Mouse (Mus musculus): ENCODE results near the gene Ppp1r12c. TPM values are rescaled to one million over a fixed set of nuclear protein-coding genes. Genes with fewer than 3 reads are reported as not detected.
"Not testable (repeated sequence)": the region's sequence is repeated elsewhere in the genome, so short reads cannot be mapped to it uniquely, and the experiment has no call there.

The Ppp1r12c gene
- polyA plus RNA-seq, 2 experiments: 59.1 to 103 TPM

DNA sequence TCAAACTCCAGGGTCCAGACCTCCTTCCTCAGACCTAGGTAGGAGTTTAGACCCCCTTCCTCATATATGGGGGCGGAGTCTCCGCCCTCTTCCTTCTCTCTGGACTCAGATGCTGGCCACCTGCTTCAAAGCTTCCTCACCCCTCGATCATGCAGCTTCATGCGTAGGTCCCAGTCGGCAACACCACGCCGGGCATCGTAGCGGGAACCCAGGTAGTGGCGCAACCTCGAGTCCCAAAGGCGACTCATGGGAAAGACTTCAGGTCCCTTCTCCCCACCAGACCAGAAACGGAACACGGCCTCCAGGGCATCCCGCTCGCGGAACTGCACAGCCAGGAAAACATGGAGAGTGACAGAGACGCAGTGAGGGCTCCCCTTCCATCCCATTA, 25.8 kb upstream of the Ppp1r12c start:
- Histone ChIP-seq H3K27ac (replicated peaks; ENCODE audit: low read depth, low read length) (no peak overlapping the region), H3K4me1 (ENCODE audit: control insufficient read depth, insufficient read depth, low read length) (peaks cover 8% of the 10 kb centered on the region), H3K9ac (ENCODE audit: low read depth, low read length, severe bottlenecking) (no peak overlapping the region; the same call in 1 of the 2 replicates), H3K27me3 (ENCODE audit: control insufficient read depth, insufficient read depth, low read length) (no peaks in the 10 kb centered on the region), H3K4me2 (replicated peaks; ENCODE audit: low read depth, low read length, severe bottlenecking) (peak overlapping the region; percentile 66), H3K9me3 (ENCODE audit: control insufficient read depth, low read length) (no peaks in the 10 kb centered on the region), H3K36me3 (ENCODE audit: control insufficient read depth, insufficient read depth, low read length) (no peaks in the 10 kb centered on the region), H3K4me3 (replicated peaks; ENCODE audit: low read length) (peak overlapping the region; percentile 37; the same call in 1 of the 2 replicates)
- WGBS: 44% methylated on average over 18 of the region's 18 CpGs
- ATAC-seq (ENCODE audit: low FRiP score, low read depth) (no peak), DNase-seq (ENCODE audit: low spot score) (no peak)
- TF ChIP-seq POLR2A (IDR thresholded peaks at IDR 0.05; ENCODE audit: borderline replicate concordance, extremely low read depth, insufficient read depth, insufficient read length): no peak

DNA sequence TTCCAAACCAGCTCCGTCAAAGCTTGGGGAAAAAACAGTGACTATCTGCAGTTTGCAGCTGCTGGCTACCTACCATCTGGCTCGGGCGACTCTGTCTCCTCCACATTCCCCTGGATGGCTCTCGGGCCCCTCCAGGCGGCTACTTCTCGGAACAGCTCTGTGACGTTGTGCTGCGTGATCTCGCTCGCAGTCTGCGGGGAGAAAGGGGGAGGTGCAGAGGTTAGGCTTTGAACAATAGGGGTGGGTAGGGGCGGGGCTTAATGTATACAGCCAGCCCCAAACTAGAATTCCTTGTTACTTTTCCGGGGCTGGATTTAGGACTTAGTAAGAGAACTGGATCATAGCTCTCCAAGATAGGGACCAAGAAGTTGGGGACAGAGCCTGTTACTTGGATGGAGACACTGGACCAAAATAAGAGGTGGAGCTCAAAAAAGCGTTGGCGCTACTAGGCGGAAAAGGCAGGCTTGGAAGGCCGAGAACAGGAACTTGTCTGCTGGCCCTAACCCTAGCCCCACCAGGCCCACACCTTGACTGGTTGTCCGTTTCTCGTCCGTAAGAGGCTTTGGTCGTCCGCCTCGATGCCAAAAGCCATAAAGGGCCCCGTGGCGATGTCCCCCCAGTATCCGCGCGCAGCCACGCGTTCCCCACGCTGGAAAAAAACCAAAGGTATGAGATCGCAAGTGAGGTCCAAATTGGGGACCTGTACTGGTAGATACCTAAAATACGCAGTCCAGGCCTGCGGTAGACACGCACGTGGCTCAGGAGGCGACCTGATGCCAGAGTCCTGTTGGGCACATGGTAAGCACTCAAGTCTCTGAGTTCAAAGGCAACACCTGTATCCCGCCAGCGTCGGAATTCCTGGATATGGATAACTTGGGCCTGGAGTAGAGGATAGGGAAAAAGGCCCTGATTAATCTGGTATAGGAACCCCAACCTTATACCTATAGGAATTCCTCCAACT, 25.1 kb upstream of the Ppp1r12c start:
- Histone ChIP-seq H3K9ac (ENCODE audit: low read depth, low read length, severe bottlenecking) (peak overlapping the region; percentile 56), H3K27me3 (ENCODE audit: control insufficient read depth, insufficient read depth, low read length) (no peaks in the 10 kb centered on the region), H3K27ac (replicated peaks; ENCODE audit: low read depth, low read length) (peak overlapping the region; percentile 72), H3K36me3 (ENCODE audit: control insufficient read depth, insufficient read depth, low read length) (no peaks in the 10 kb centered on the region), H3K4me3 (replicated peaks; ENCODE audit: low read length) (peak overlapping the region; percentile 37), H3K4me1 (ENCODE audit: control insufficient read depth, insufficient read depth, low read length) (peaks cover 8% of the 10 kb centered on the region), H3K9me3 (ENCODE audit: control insufficient read depth, low read length) (no peaks in the 10 kb centered on the region), H3K4me2 (replicated peaks; ENCODE audit: low read depth, low read length, severe bottlenecking) (peak overlapping the region; percentile 66)
- WGBS: 25% methylated on average over 40 of the region's 40 CpGs
- peak; percentile 97 for ATAC-seq (ENCODE audit: low FRiP score, low read depth)
- no peak for TF ChIP-seq POLR2A (IDR thresholded peaks at IDR 0.05; ENCODE audit: borderline replicate concordance, extremely low read depth, insufficient read depth, insufficient read length)
- DNase-seq (ENCODE audit: low spot score): peak; percentile 94

DNA sequence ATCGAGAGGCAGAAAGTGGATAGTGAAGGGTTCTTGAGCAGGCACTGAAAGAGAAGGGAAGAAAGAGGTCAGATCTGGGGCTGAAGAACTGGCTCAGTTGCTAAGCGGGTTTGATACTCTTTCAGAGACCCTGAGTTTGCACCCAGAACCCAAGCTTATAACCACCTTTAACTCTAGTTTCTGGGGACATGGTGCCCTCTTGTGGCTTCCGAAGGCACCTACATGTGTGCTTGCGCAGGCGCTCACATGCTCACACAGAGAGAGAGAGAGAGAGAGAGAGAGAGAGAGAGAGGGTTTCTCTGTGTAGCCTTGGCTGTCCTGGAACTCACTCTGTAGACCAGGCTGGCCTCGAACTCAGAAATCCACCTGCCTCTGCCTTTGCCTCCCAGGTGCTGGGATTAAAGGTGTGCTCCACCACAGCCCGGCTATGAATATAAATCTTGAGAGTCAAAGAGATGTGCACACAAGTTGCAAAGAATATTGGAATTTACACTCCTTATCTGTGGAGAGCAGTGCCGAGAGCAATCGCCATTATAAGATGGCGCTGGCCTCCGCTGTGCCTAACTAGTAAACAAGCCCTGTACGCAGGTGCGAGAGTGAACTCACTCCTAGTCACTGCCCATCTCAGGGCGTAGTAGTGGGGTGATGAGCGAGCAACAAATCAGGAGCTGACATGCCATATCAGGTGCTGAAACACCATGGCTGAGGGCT, 22.9 kb upstream of the Ppp1r12c start, which contains the start of gene Tnni3:
Tnni3 (minus strand) TSS at position 18 of the 711 bp plus-strand sequence.
- not testable (repeated sequence) for H3K9ac ChIP-seq (ENCODE audit: low read depth, low read length, severe bottlenecking); H3K36me3 ChIP-seq (ENCODE audit: control insufficient read depth, insufficient read depth, low read length); H3K9me3 ChIP-seq (ENCODE audit: control insufficient read depth, low read length); H3K4me3 ChIP-seq (replicated peaks; ENCODE audit: low read length); H3K4me2 ChIP-seq (replicated peaks; ENCODE audit: low read depth, low read length, severe bottlenecking); H3K27me3 ChIP-seq (ENCODE audit: control insufficient read depth, insufficient read depth, low read length); H3K27ac ChIP-seq (replicated peaks; ENCODE audit: low read depth, low read length); ATAC-seq (ENCODE audit: low FRiP score, low read depth)
- WGBS: 73% methylated on average over 15 of the region's 15 CpGs
- H3K4me1 ChIP-seq (ENCODE audit: control insufficient read depth, insufficient read depth, low read length): peaks cover 14% of the 10 kb centered on the region
- DNase-seq (ENCODE audit: low spot score): peak; percentile 60

DNA sequence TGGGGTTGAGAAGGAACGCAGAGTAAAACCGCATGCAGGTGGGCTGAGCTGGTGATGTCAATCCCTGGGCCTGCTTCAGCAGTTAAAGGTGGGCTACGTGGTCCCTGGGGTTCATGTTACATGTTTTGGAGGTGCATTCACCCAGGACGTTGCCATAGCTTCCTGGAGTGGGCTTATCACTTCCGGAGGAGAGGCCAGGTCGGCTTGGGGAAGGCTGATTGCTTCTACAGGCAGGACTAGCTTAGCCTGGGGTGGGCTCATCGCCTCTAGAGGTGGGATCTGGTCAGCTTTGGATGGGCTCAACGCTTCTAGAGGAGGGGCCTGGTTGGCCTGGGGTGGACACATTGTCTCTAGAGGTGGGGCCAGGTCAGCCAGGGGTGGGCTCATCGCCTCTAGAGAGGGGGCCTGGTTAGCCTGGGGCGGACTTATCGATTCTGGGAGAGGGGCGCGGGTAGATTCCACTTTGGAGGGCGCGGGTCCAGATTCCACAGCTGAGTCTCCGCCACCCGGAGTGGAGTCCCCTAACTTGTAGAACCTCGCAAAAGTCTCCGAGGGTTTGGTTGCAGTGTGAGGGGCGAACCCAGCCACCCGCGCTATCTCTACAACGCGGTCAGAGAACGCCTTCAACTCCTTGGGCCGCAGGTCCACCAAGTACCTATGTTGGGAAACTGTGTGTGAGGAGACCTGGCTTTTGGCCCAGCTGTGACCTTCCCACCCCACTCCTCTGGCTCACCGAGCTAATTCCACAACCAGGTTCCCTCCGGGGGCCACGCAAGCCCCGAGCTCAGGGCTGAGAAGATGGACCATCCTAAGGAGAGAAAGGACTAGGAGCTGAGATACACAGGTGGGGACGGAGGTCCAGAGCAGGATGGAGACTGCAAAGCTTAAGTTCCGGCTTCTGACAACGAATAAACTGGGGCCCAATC, 22.0 kb upstream of the Ppp1r12c start:
- Histone ChIP-seq H3K27ac (replicated peaks; ENCODE audit: low read depth, low read length) (no peak overlapping the region), H3K9ac (ENCODE audit: low read depth, low read length, severe bottlenecking) (no peak overlapping the region), H3K9me3 (ENCODE audit: control insufficient read depth, low read length) (no peaks in the 10 kb centered on the region), H3K4me2 (replicated peaks; ENCODE audit: low read depth, low read length, severe bottlenecking) (no peak overlapping the region), H3K36me3 (ENCODE audit: control insufficient read depth, insufficient read depth, low read length) (no peaks in the 10 kb centered on the region), H3K4me1 (ENCODE audit: control insufficient read depth, insufficient read depth, low read length) (peaks cover 14% of the 10 kb centered on the region), H3K27me3 (ENCODE audit: control insufficient read depth, insufficient read depth, low read length) (no peaks in the 10 kb centered on the region), H3K4me3 (replicated peaks; ENCODE audit: low read length) (no peak overlapping the region)
- 90% methylated on average over 33 of the region's 33 CpGs for WGBS
- TF ChIP-seq POLR2A (IDR thresholded peaks at IDR 0.05; ENCODE audit: borderline replicate concordance, extremely low read depth, insufficient read depth, insufficient read length): no peak
- no peak for DNase-seq (ENCODE audit: low spot score)
- ATAC-seq (ENCODE audit: low FRiP score, low read depth): no peak

Measured in limb, embryonic 14.5 days (tissue).